ENCODE assay signal across 8 mouse cellular contexts in the genomic region with DNA sequence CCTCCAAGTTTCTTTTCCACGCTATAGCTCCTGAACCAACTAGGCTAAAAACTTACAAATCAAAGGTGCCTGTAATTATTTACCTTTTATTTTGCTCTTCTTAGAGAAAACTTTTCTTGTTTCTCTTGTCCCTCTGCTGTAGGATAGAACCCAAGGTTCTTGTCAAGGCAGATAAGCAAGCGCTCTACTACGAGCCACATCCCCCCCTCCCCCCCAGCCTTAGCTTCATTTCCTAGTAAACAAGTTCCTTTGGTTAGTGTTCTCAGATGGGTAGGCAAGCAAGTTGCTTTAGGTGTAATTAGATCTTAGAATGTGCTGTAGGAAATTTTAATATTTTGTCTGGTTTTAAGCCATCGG. TPM values are rescaled to one million over a fixed set of nuclear protein-coding genes. Genes with fewer than 3 reads are reported as not detected.
A peak's percentile ranks its signal among the peaks of the same experiment; 100 is the strongest.
DNase-seq lines count a peak whose midpoint lies in the region; ATAC-seq lines count a peak whose summit lies in the region.

No protein-coding gene starts in this region.

- no peaks in the 10 kb centered on the region for H3K27me3 ChIP-seq in kidney, embryonic 15.5 days
- no peaks in the 10 kb centered on the region for H3K27me3 ChIP-seq in hindbrain, embryonic 12.5 days
- H3K27me3 ChIP-seq in midbrain, embryonic 13.5 days: peaks cover 5% of the 10 kb centered on the region; the same call in 1 of the 2 replicates

- peak overlapping the region; percentile 69 for H3K4me2 ChIP-seq in kidney, embryonic 15.5 days
- H3K4me2 ChIP-seq in hindbrain, embryonic 12.5 days (replicated peaks): peak overlapping the region; percentile 85
- peak overlapping the region; percentile 90 for H3K4me2 ChIP-seq in midbrain, embryonic 13.5 days (replicated peaks)

- WGBS in kidney, embryonic 15.5 days: 14% methylated on average over 4 of the region's 4 CpGs
- WGBS in hindbrain, embryonic 12.5 days: 16% methylated on average over 4 of the region's 4 CpGs
- WGBS in midbrain, embryonic 13.5 days: 19% methylated on average over 4 of the region's 4 CpGs

- H3K36me3 ChIP-seq in kidney, embryonic 15.5 days: peaks cover 13% of the 10 kb centered on the region; the same call in 1 of the 2 replicates
- H3K36me3 ChIP-seq in hindbrain, embryonic 12.5 days: 0 out of 2 replicates have a peak, but pooled peaks cover 4% of the 10 kb centered on the region
- peaks cover 4% of the 10 kb centered on the region; the same call in 1 of the 2 replicates for H3K36me3 ChIP-seq in midbrain, embryonic 13.5 days

- no peak for ATAC-seq in kidney, embryonic 15.5 days (replicated peaks; ENCODE audit: low FRiP score)
- ATAC-seq in hindbrain, embryonic 12.5 days (ENCODE audit: low FRiP score): no peak
- no peak for ATAC-seq in midbrain, embryonic 13.5 days

- peak overlapping the region; percentile 94 for H3K9ac ChIP-seq in kidney, embryonic 15.5 days
- H3K9ac ChIP-seq in hindbrain, embryonic 12.5 days: peak overlapping the region; percentile 87
- peak overlapping the region; percentile 80 for H3K9ac ChIP-seq in midbrain, embryonic 13.5 days (replicated peaks)

- no peak for DNase-seq in kidney, postnatal 25 days
- DNase-seq in ZHBTc4 (ENCODE audit: low read depth, low spot score): peak; percentile 53
- DNase-seq in adrenal gland, adult 8-10 months: no peak
- no peak for DNase-seq in adrenal gland, adult 18-20 months (ENCODE audit: low spot score in 2 of 2)
- DNase-seq in layer of hippocampus, adult 9-11 months: no peak

- H3K4me3 ChIP-seq in kidney, embryonic 15.5 days (replicated peaks): peak overlapping the region; percentile 96
- peak overlapping the region; percentile 95 for H3K4me3 ChIP-seq in hindbrain, embryonic 12.5 days
- peak overlapping the region; percentile 88 for H3K4me3 ChIP-seq in midbrain, embryonic 13.5 days (replicated peaks)

- no peaks in the 10 kb centered on the region for H3K9me3 ChIP-seq in kidney, embryonic 15.5 days (replicated peaks)
- no peaks in the 10 kb centered on the region for H3K9me3 ChIP-seq in hindbrain, embryonic 12.5 days (replicated peaks)
- H3K9me3 ChIP-seq in midbrain, embryonic 13.5 days: no peaks in the 10 kb centered on the region

- peaks cover 29% of the 10 kb centered on the region for H3K4me1 ChIP-seq in kidney, embryonic 15.5 days
- H3K4me1 ChIP-seq in hindbrain, embryonic 12.5 days: peaks cover 21% of the 10 kb centered on the region
- H3K4me1 ChIP-seq in midbrain, embryonic 13.5 days (replicated peaks): peaks cover 37% of the 10 kb centered on the region

- peak overlapping the region; percentile 99 for H3K27ac ChIP-seq in kidney, embryonic 15.5 days
- peak overlapping the region; percentile 89 for H3K27ac ChIP-seq in hindbrain, embryonic 12.5 days
- no peak overlapping the region for H3K27ac ChIP-seq in midbrain, embryonic 13.5 days

RNA-seq across cellular contexts. Expression of a gene that starts 5.7 kb away (rescaled TPM):
- 3.5 and 4.0 TPM in 2 replicates for polyA plus RNA-seq in kidney, embryonic 15.5 days (2015; fragmentation: Nextera tagmentation; extraction: Ambion mirVana)
- polyA plus RNA-seq in hindbrain, embryonic 12.5 days (2016; fragmentation: Nextera tagmentation; extraction: Ambion mirVana): 7.8 TPM in 2 replicates
- 4.8 and 4.9 TPM in 2 replicates for polyA plus RNA-seq in midbrain, embryonic 13.5 days (2015; fragmentation: Nextera tagmentation; extraction: Ambion mirVana)
- 1 to 10 TPM; 6.2 to 8.7 (median 7.8) TPM for total RNA-seq in adrenal gland, adult 8-10 months (2022)
- 1 to 10 TPM; 3.5 to 6.3 TPM for total RNA-seq in adrenal gland, adult 18-20 months (2021)

RNA-seq across cellular contexts. Expression of a gene that starts 5.8 kb away (rescaled TPM):
- polyA plus RNA-seq in kidney, embryonic 15.5 days (2015; fragmentation: Nextera tagmentation; extraction: Ambion mirVana): 45.1 and 45.8 TPM in 2 replicates
- 46.1 and 47.8 TPM in 2 replicates for polyA plus RNA-seq in hindbrain, embryonic 12.5 days (2016; fragmentation: Nextera tagmentation; extraction: Ambion mirVana)
- polyA plus RNA-seq in midbrain, embryonic 13.5 days (2015; fragmentation: Nextera tagmentation; extraction: Ambion mirVana): 34.6 and 39.3 TPM in 2 replicates
- 10 to 100 TPM; 63.1 to 86.2 (median 68.2) TPM for total RNA-seq in adrenal gland, adult 8-10 months (2022)
- 10 to 100 TPM; 51.8 to 53.2 TPM for total RNA-seq in adrenal gland, adult 18-20 months (2021)
